Mouse (Mus musculus) embryonic facial prominence, embryonic 13.5 days (tissue): ENCODE measurements at regions not wholly inside any gene's neighbourhood (a gene's known extent, or its start where the extent isn't known, plus 50 kb on each side); places are given as distances from the start of the nearest gene placed in this dataset.

Experiments used
- ATAC-seq: fragments of 200-750 bp; cut with Nextera tagmentation; 2 replicates; pipeline ENCODE4 v1.8.0; 2017; ENCODE audit warnings: low read depth; ENCODE audit not compliant: insufficient number of reproducible peaks, insufficient read depth, low FRiP score, low TSS enrichment
- H3K27ac ChIP-seq: fragments of 300-500 bp; sonication (generic); 2 replicates; pipeline ENCODE4 v1.5.1; 2015; ENCODE audit warnings: moderate library complexity, mild to moderate bottlenecking, inconsistent platforms
- H3K27me3 ChIP-seq: fragments of 300-500 bp; sonication (generic); 2 replicates; pipeline ENCODE4 v1.6.1; 2015; ENCODE audit warnings: mild to moderate bottlenecking, inconsistent platforms
- H3K36me3 ChIP-seq: fragments of 300-500 bp; sonication (generic); 2 replicates; pipeline ENCODE4 v1.6.1; 2015; ENCODE audit warnings: mild to moderate bottlenecking, inconsistent platforms
- H3K4me1 ChIP-seq: fragments of 300-500 bp; sonication (generic); 2 replicates; pipeline ENCODE4 v1.6.1; 2015; ENCODE audit warnings: inconsistent platforms
- H3K4me2 ChIP-seq: fragments of 300-500 bp; sonication (generic); 2 replicates; pipeline ENCODE4 v1.6.1; 2015; ENCODE audit warnings: moderate library complexity, mild to moderate bottlenecking, inconsistent platforms
- H3K4me3 ChIP-seq: fragments of 300-500 bp; sonication (generic); 2 replicates; pipeline ENCODE4 v1.5.1; 2015; ENCODE audit warnings: mild to moderate bottlenecking, inconsistent platforms
- H3K9ac ChIP-seq: fragments of 300-500 bp; sonication (generic); 2 replicates; pipeline ENCODE4 v1.6.1; 2015; ENCODE audit warnings: mild to moderate bottlenecking, inconsistent platforms
- H3K9me3 ChIP-seq: fragments of 300-500 bp; sonication (generic); 2 replicates; pipeline ENCODE4 v1.6.1; 2016; ENCODE audit warnings: inconsistent platforms
- WGBS: fragments of 180-500 bp; shearing (Covaris S2); methylation state at CpG from one replicate; pipeline ENCODE4 v1.1.7; 2015; ENCODE audit warnings: mixed read lengths; 5-methylcytosine and 5-hydroxymethylcytosine counted together

DNA sequence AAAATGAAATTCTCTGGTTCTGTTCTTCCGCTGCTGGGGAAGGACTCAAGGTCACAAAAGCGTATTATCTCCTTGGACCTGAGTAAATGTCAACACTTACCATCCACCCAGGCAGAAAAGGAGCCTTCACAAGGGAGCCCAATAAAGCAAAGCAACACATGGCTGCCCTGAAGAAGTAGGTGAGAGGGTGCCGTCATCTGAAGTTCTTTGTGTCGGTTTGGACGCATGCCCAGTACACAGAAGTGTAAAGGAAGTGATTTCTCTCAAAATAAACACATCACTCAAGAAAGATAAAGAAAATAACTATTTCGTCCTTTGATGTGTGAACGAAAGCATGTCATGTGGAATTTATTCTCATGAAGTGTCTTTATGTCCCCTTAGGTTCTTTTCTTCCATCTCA, 559.0 kb upstream of the A1bg start:
- Histone ChIP-seq H3K4me2 (no peak overlapping the region), H3K27me3 (no peaks in the 10 kb centered on the region), H3K9me3 (no peaks in the 10 kb centered on the region), H3K36me3 (no peaks in the 10 kb centered on the region), H3K4me3 (no peak overlapping the region), H3K4me1 (no peaks in the 10 kb centered on the region), H3K9ac (no peak overlapping the region), H3K27ac (no peak overlapping the region)
- WGBS: 68% methylated on average over 7 of the region's 7 CpGs
- no peak for ATAC-seq

DNA sequence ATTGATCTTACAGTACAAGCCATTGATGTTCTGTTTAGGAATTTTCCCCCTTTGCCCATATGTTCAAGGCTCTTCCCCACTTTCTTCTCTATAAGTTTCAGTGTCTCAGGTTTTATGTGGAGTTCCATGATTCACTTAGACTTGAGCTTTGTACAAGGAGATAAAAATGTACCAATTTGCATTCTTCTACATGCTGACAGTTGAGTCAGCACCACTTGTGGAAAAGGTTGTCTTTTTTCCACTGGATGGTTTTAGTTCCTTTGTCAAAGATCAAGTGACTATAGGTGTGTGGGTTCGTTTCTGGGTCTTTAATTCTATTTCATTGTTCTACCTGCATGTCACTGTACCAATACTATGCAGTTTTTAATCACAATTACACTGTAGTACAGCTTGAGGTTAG, 551.1 kb upstream of the A1bg start:
- H3K36me3 ChIP-seq: no peaks in the 10 kb centered on the region

DNA sequence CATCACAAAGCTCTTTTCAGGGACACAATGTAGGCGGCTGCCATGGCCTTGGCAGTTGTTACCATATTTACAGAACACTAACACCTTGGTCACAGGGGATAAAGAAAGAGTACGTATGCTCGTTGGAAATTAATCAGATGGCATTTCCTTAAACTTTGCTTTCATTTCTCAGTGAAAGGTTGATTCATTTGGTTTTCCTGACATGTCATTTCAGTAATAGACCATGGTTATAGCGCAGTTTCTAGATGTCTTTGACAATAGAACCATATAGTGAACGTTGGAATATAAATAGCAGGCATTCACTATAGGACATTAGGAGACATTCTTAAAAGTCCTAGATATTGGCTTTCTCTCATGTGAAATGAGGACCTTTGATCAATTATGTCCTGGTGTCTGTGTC, 532.2 kb upstream of the A1bg start:
- Histone ChIP-seq H3K4me1 (no peaks in the 10 kb centered on the region), H3K27ac (no peak overlapping the region), H3K4me3 (no peak overlapping the region), H3K9ac (no peak overlapping the region), H3K36me3 (no peaks in the 10 kb centered on the region), H3K27me3 (no peaks in the 10 kb centered on the region), H3K4me2 (no peak overlapping the region), H3K9me3 (no peaks in the 10 kb centered on the region)
- ATAC-seq: no peak
- 94% methylated on average over 5 of the region's 5 CpGs for WGBS

More for the DNA sequence above, 551.1 kb upstream of the A1bg start:
- Histone ChIP-seq H3K9ac (no peak overlapping the region), H3K27me3 (no peaks in the 10 kb centered on the region), H3K4me2 (no peak overlapping the region), H3K27ac (no peak overlapping the region), H3K4me1 (no peaks in the 10 kb centered on the region), H3K9me3 (no peaks in the 10 kb centered on the region), H3K4me3 (no peak overlapping the region)
- WGBS: 48% methylated on average over 1 of the region's 1 CpGs
- ATAC-seq: no peak

DNA sequence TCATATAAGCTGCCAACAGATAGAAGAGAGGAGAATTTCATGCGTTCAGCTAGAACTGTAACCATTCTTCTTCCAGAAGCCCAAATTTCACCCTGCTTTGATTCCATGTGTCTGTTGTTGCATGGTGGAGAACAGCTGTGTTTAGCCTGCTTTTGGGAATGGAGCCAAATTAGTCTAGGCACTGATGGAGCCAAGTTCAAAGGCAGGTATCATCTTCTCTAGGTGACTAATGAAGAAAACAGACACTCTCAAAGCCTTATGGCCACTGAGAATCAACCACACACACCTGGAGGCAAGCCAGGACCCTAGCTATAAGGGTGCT, 531.5 kb upstream of the A1bg start:
- H3K4me2 ChIP-seq: no peak overlapping the region
- no peak for ATAC-seq
- WGBS: 72% methylated on average over 1 of the region's 1 CpGs

DNA sequence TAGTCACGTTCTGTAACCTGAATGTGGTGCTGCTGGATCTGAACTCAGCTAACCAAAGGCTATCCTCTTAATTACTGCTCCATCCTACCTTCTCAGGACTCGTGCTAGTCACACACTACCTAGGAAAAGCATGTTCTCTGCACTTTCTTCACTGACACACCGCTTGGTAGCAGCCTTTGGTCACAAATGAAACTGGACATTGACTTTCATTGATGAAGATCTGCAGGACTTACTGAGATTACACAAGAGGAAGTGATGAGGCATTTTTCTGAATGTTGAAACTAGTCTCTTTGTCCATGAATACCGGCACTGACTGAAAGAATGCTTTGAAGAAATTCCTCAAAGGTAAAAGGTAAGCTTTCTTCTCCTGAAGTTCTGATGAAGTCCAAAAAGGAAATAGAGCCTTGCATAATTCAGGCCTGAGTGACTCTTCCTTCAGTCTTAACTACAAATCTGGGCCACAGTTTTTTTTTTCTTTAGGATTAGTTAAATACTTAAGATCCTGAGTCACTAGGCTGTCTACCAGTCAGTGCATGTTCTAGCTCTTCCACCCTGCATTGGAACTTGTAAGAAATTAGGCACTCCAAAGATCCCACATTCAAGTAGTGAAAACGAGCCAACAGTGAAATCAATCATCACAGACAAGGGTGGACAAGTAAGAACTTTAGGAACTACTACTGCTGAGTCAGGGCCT, 531.0 kb upstream of the A1bg start:
- WGBS: 71% methylated on average over 5 of the region's 5 CpGs
- H3K4me1 ChIP-seq: no peaks in the 10 kb centered on the region
- ATAC-seq: no peak

More for the DNA sequence above, 531.5 kb upstream of the A1bg start:
- no peaks in the 10 kb centered on the region for H3K36me3 ChIP-seq
- H3K27ac ChIP-seq: no peak overlapping the region
- no peaks in the 10 kb centered on the region for H3K9me3 ChIP-seq
- H3K27me3 ChIP-seq: no peaks in the 10 kb centered on the region
- H3K4me1 ChIP-seq: no peaks in the 10 kb centered on the region
- no peak overlapping the region for H3K4me3 ChIP-seq
- H3K9ac ChIP-seq: no peak overlapping the region

DNA sequence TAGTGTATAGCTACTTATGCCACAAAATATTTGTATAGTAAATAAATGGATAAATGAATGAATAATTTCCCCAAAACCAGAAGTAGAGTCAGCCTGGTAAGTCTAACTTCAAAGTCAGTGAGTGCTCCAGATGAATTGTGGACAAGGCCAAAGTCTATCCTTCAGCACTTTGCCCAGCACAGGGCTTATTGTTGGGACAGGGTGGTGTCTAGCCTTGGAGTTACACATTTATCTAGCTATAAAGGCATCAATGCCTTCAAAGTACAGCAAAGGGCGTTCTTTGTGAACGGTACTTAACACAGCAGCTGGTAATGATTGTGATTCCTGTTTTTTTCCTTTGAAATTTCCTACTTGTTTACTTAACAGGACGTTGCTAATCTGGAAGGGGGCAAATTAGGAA, 527.4 kb upstream of the A1bg start:
- 12% methylated on average over 3 of the region's 3 CpGs for WGBS
- H3K27me3 ChIP-seq: no peaks in the 10 kb centered on the region
- ATAC-seq: no peak

More for the DNA sequence above, 531.0 kb upstream of the A1bg start:
- Histone ChIP-seq H3K27me3 (no peaks in the 10 kb centered on the region), H3K27ac (no peak overlapping the region), H3K4me3 (no peak overlapping the region), H3K9ac (no peak overlapping the region), H3K4me2 (no peak overlapping the region), H3K36me3 (no peaks in the 10 kb centered on the region), H3K9me3 (no peaks in the 10 kb centered on the region)

DNA sequence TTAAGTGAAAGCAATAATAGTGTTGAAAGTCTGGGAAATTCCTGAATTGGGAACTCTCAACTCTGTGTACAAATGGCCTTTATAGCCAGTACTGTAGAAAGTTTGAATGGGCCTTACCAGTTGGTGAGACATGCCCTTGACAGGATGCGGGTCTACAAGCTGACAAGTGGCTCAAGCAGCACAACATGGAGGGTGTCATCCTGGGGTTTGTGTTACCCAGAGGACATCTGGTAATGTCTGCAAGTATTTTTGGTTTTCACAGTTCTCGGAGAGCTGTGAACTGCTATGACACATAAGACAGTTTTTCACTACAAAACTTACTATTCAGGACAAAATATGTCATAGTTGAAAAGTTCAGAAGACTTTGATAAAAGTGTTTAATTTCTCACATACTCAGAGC, 525.7 kb upstream of the A1bg start:
- Histone ChIP-seq H3K9ac (no peak overlapping the region), H3K36me3 (no peaks in the 10 kb centered on the region), H3K27me3 (no peaks in the 10 kb centered on the region), H3K4me3 (no peak overlapping the region), H3K4me1 (no peaks in the 10 kb centered on the region), H3K27ac (no peak overlapping the region), H3K9me3 (no peaks in the 10 kb centered on the region), H3K4me2 (no peak overlapping the region)
- WGBS: 91% methylated on average over 2 of the region's 2 CpGs
- ATAC-seq: no peak

More for the DNA sequence above, 527.4 kb upstream of the A1bg start:
- H3K4me2 ChIP-seq: no peak overlapping the region
- no peaks in the 10 kb centered on the region for H3K9me3 ChIP-seq
- H3K27ac ChIP-seq: no peak overlapping the region
- H3K4me3 ChIP-seq: no peak overlapping the region
- no peak overlapping the region for H3K9ac ChIP-seq
- H3K36me3 ChIP-seq: no peaks in the 10 kb centered on the region
- H3K4me1 ChIP-seq: no peaks in the 10 kb centered on the region

DNA sequence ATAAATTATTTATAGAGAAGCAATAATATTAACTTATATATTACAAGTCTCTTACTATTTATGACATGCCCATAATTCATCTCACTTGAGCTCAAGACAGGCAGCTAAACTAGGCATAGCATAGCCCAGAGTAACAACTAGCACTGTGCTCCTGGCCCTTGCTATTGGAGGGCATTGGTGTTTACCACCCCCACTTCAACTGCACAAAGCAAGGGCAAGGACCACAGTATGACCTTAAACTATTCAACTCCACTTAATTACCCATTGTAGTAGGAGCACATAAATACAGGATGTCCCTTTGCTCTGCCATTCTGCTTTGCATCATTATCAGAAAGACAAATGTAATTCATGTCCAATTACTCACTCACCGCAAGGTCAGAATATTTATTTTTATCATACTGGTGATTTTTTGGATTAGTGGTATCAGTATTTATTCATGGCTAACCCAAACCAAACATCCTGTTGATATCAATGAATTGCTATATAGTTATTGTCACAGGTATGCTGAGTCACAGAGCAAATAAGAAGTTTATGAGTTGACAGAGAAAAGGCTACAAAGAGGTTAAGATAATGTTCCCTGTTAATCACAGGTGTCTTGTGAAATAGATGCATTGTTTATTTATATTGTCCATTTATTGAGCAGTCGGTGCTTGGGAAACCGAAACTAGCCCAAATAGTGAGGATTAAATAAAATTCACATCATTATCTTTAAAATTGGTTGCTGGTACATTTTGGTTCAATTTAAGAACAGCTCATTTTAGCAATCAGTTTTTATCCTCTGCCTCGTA, 523.4 kb upstream of the A1bg start:
- Histone ChIP-seq H3K36me3 (no peaks in the 10 kb centered on the region), H3K9ac (no peak overlapping the region), H3K4me1 (no peaks in the 10 kb centered on the region), H3K9me3 (no peaks in the 10 kb centered on the region), H3K4me2 (no peak overlapping the region), H3K4me3 (no peak overlapping the region), H3K27me3 (no peaks in the 10 kb centered on the region), H3K27ac (no peak overlapping the region)
- 83% methylated on average over 4 of the region's 4 CpGs for WGBS
- ATAC-seq: no peak

DNA sequence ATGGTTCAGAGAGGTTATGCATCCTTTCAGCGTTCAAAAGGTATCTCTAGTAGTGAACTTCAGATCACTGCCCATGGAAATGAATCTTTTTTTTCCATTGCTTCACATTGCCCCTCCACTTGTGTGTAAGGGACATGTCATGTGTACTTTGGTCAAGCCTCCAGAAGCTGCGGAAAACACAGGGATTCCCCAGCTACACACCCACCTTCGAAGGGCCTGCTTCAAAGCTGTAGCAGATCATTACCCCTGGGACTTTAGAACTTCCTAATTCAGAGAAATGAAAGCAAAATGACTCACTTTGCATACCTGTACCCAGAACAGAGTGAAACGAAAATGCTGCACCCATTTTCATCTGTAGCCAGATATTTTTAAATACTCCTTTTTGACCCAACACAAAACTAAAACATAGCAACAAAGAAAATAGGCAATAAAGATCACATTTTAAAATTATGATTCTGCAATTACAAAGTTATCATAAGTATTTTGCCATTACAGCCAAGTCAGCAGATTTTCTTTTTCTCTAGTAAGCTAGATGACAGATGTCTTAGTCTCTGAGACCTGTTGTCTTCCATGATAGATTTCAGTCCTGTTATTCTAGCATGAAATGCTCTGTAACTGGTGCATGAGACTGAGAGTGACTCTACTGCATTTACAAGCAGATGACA, 519.1 kb upstream of the A1bg start:
- Histone ChIP-seq H3K9me3 (no peaks in the 10 kb centered on the region), H3K27ac (no peak overlapping the region), H3K4me1 (no peaks in the 10 kb centered on the region), H3K9ac (no peak overlapping the region), H3K36me3 (no peaks in the 10 kb centered on the region), H3K4me3 (no peak overlapping the region), H3K4me2 (no peak overlapping the region), H3K27me3 (no peaks in the 10 kb centered on the region)
- no peak for ATAC-seq
- WGBS: 84% methylated on average over 4 of the region's 4 CpGs

DNA sequence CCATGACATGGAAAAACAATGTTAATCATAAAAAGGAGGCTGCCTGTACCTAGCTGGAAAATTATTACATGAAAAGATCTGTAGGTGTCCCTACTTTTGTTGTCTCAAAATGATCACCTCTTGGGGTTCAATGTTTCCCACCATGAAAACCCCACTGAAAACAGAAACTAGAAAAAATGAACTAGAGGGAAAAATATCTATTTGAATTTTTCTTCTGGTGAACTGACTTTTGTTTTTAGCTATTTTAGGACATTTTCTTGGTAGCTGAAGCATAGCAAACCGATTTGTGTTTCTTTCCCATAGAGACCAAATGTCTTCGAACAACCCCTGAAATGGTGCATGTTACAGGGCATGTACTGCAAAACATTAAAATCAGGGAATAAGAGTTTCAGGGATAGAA, 518.2 kb upstream of the A1bg start:
- WGBS: 79% methylated on average over 2 of the region's 2 CpGs
- no peak overlapping the region for H3K27ac ChIP-seq
- H3K9ac ChIP-seq: no peak overlapping the region

DNA sequence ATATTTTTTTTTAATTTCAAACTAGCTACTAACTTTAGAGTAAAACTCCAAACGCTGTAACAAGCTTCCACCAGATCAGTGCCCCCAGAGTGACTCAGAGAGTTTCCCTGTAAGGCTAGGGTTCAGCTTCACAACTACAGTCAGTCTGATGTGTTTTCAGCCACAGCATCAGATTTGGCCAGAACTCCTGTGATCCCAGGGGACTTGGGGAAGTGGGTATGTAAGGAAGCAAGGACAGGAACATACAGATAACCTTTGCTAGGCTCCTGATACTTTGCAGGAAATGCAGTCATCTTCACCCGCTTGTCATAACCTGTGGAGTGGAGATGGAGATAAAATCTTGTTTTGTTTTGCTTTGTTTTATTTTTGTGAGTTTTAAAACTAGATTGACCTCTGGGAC, 517.5 kb upstream of the A1bg start:
- Histone ChIP-seq H3K4me3 (no peak overlapping the region), H3K9ac (no peak overlapping the region)

More for the DNA sequence above, 518.2 kb upstream of the A1bg start:
- no peaks in the 10 kb centered on the region for H3K4me1 ChIP-seq
- H3K36me3 ChIP-seq: no peaks in the 10 kb centered on the region
- H3K9me3 ChIP-seq: no peaks in the 10 kb centered on the region
- no peak overlapping the region for H3K4me2 ChIP-seq
- no peak for ATAC-seq
- H3K4me3 ChIP-seq: no peak overlapping the region
- H3K27me3 ChIP-seq: no peaks in the 10 kb centered on the region

DNA sequence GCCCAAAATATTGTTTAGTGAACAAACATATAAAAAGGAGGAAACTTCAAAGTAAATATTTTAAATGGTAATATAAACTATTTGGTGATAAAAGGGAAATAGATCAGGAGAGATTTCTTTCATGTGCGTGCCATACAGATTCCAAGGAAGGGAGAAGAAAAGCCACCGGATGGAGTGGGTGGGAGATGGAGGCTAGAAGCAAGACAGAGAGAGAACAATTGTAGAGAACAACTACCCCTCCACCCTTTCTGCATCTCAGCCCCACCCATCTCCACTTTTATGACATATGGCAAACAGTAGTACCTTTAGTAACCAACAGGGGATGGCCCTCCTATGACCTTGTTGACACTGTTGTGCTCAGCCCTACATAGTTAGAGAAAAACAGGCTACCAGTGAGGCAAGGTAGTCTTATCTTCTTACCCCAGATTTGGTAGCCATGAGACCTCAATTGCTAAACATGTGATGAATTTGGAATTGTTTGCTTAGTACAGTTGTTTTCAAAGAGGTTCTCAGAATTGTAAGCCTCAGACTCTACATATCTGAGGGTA, 516.9 kb upstream of the A1bg start:
- H3K4me3 ChIP-seq: no peak overlapping the region
- H3K27me3 ChIP-seq: no peaks in the 10 kb centered on the region
- H3K9ac ChIP-seq: no peak overlapping the region
- ATAC-seq: no peak
- H3K36me3 ChIP-seq: no peaks in the 10 kb centered on the region
- no peaks in the 10 kb centered on the region for H3K9me3 ChIP-seq
- 95% methylated on average over 2 of the region's 2 CpGs for WGBS
- H3K4me1 ChIP-seq: no peaks in the 10 kb centered on the region
- no peak overlapping the region for H3K27ac ChIP-seq
- H3K4me2 ChIP-seq: no peak overlapping the region

More for the DNA sequence above, 517.5 kb upstream of the A1bg start:
- WGBS: 85% methylated on average over 2 of the region's 2 CpGs
- no peak overlapping the region for H3K27ac ChIP-seq
- H3K9me3 ChIP-seq: no peaks in the 10 kb centered on the region
- H3K27me3 ChIP-seq: no peaks in the 10 kb centered on the region
- no peak for ATAC-seq
- no peaks in the 10 kb centered on the region for H3K4me1 ChIP-seq
- H3K4me2 ChIP-seq: no peak overlapping the region
- H3K36me3 ChIP-seq: no peaks in the 10 kb centered on the region
